Mouse (Mus musculus) MEL (cell line): ENCODE data around the gene Efhb. TPM values are rescaled to one million over a fixed set of nuclear protein-coding genes. Genes with fewer than 3 reads are reported as not detected.

Source experiments
- DNase-seq: peaks from one replicate; pipeline ENCODE4 v3.0.0; 2011; ENCODE audit warnings: low read depth, low spot score
- H3K27ac ChIP-seq: 2 replicates; pipeline ENCODE4 v1.5.1; 2012; ENCODE audit warnings: low read depth, mild to moderate bottlenecking, control low read depth, low read length, moderate library complexity; ENCODE audit not compliant: control insufficient read depth
- H3K27me3 ChIP-seq, 2 experiments: fragments of 150-350 bp in 1 of 2; sonication (generic) in 1 of 2; 2 replicates each; pipeline ENCODE4 v1.6.1; 2012; ENCODE audit warnings: low read length in 2 of 2, mild to moderate bottlenecking in 2 of 2, improper control_type of control experiment in 1 of 2, moderate library complexity in 1 of 2; ENCODE audit not compliant: insufficient read depth in 2 of 2, control insufficient read depth in 1 of 2
- H3K36me3 ChIP-seq, 2 experiments: 2 replicates each; pipeline ENCODE4 v1.6.1; 2012 to 2014; ENCODE audit warnings: low read length in 2 of 2, improper control_type of control experiment in 1 of 2, inconsistent platforms in 1 of 2, mild to moderate bottlenecking in 1 of 2; ENCODE audit not compliant: insufficient read depth in 2 of 2, control insufficient read depth in 1 of 2
- H3K4me1 ChIP-seq, 2 experiments: fragments of 150-350 bp in 1 of 2; sonication (generic) in 1 of 2; 2 replicates each; pipeline ENCODE4 v1.6.1; 2012; ENCODE audit warnings: low read length in 2 of 2, improper control_type of control experiment in 1 of 2, mild to moderate bottlenecking in 1 of 2; ENCODE audit not compliant: insufficient read depth in 2 of 2, control insufficient read depth in 1 of 2
- H3K4me3 ChIP-seq, 2 experiments: fragments of 150-350 bp in 1 of 2; sonication (generic) in 1 of 2; 2 replicates each; pipeline ENCODE4 v1.5.1; 2012; ENCODE audit warnings: low read depth in 2 of 2, low read length in 2 of 2, mild to moderate bottlenecking in 2 of 2, moderate library complexity in 2 of 2, control low read depth in 1 of 2, improper control_type of control experiment in 1 of 2; ENCODE audit not compliant: control insufficient read depth in 1 of 2, insufficient read depth in 1 of 2
- H3K79me2 ChIP-seq: 2 replicates; pipeline ENCODE4 v1.6.1; 2012; ENCODE audit warnings: mild to moderate bottlenecking, low read length, moderate library complexity; ENCODE audit not compliant: control insufficient read depth, poor library complexity, insufficient read depth
- H3K9ac ChIP-seq: 2 replicates; pipeline ENCODE4 v1.6.1; 2012; ENCODE audit warnings: low read depth, mild to moderate bottlenecking, control low read depth, low read length, moderate library complexity; ENCODE audit not compliant: control insufficient read depth, poor library complexity, severe bottlenecking
- H3K9me3 ChIP-seq: fragments of 150-350 bp; sonication (generic); replicated peaks from 2 replicates; pipeline ENCODE4 v1.6.1; 2012; ENCODE audit warnings: mild to moderate bottlenecking, low read length, improper control_type of control experiment, moderate library complexity; ENCODE audit not compliant: insufficient read depth
- CTCF ChIP-seq, 3 experiments: IDR thresholded peaks in 2 of 3; conservative IDR thresholded peaks in 1 of 3; 2 replicates each; pipeline ENCODE4 v1.5.1; 2011 to 2012; ENCODE audit warnings: low read length in 3 of 3, low read depth in 2 of 3, mild to moderate bottlenecking in 2 of 3, improper control_type of control experiment in 1 of 3, inconsistent platforms in 1 of 3, mixed read lengths in 1 of 3, moderate library complexity in 1 of 3; ENCODE audit not compliant: control insufficient read depth in 1 of 3, insufficient read depth in 1 of 3, poor library complexity in 1 of 3, severe bottlenecking in 1 of 3
- ELF1 ChIP-seq: IDR thresholded peaks from 2 replicates; pipeline ENCODE4 v1.6.1; 2014; ENCODE audit warnings: low read depth, mild to moderate bottlenecking, inconsistent platforms, low read length, improper control_type of control experiment, moderate library complexity
- ETS1 ChIP-seq: IDR thresholded peaks from 2 replicates; pipeline ENCODE4 v1.6.1; 2012; ENCODE audit warnings: low read depth, mild to moderate bottlenecking, inconsistent platforms, low read length, improper control_type of control experiment, moderate library complexity
- HCFC1 ChIP-seq: IDR thresholded peaks from 2 replicates; pipeline ENCODE4 v1.6.1; 2012; ENCODE audit warnings: low read depth, mild to moderate bottlenecking, inconsistent platforms, low read length, improper control_type of control experiment, moderate library complexity
- MAZ ChIP-seq: IDR thresholded peaks from 2 replicates; pipeline ENCODE4 v1.6.1; 2012; ENCODE audit warnings: low read depth, mild to moderate bottlenecking, inconsistent platforms, low read length, improper control_type of control experiment
- MEF2A ChIP-seq: IDR thresholded peaks from 2 replicates; pipeline ENCODE4 v1.6.1; 2014; ENCODE audit warnings: low read depth, mild to moderate bottlenecking, inconsistent platforms, low read length, improper control_type of control experiment; ENCODE audit not compliant: poor library complexity, insufficient replicate concordance, severe bottlenecking; ENCODE audit errors: extremely low read depth
- NELFE ChIP-seq: IDR thresholded peaks from 2 replicates; pipeline ENCODE4 v1.6.1; 2011; ENCODE audit warnings: low read depth, low read length, improper control_type of control experiment
- NRF1 ChIP-seq: IDR thresholded peaks from 2 replicates; pipeline ENCODE4 v1.6.1; 2014; ENCODE audit warnings: low read depth, mild to moderate bottlenecking, inconsistent platforms, low read length, improper control_type of control experiment, moderate library complexity; ENCODE audit not compliant: poor library complexity, insufficient read depth, severe bottlenecking
- POLR2A ChIP-seq, 2 experiments: IDR thresholded peaks; 2 replicates each; pipeline ENCODE4 v1.6.1; 2011 to 2012; ENCODE audit warnings: low read length in 2 of 2, mild to moderate bottlenecking in 2 of 2, control low read depth in 1 of 2, improper control_type of control experiment in 1 of 2, low read depth in 1 of 2, moderate library complexity in 1 of 2; ENCODE audit not compliant: control insufficient read depth in 1 of 2, insufficient read depth in 1 of 2, poor library complexity in 1 of 2
- POLR2AphosphoS2 ChIP-seq: IDR thresholded peaks from 2 replicates; pipeline ENCODE4 v1.6.1; 2011; ENCODE audit warnings: low read length, improper control_type of control experiment
- POLR2AphosphoS5 ChIP-seq: IDR thresholded peaks from 2 replicates; pipeline ENCODE4 v1.6.1; 2012; ENCODE audit warnings: low read depth, borderline replicate concordance, mild to moderate bottlenecking, inconsistent platforms, low read length, moderate library complexity, mixed read lengths
- RAD21 ChIP-seq: IDR thresholded peaks from 2 replicates; pipeline ENCODE4 v1.6.1; 2011; ENCODE audit warnings: mild to moderate bottlenecking, low read depth, low read length, improper control_type of control experiment
- SMC3 ChIP-seq: IDR thresholded peaks from 2 replicates; pipeline ENCODE4 v1.6.1; 2011; ENCODE audit warnings: low read depth, low read length, improper control_type of control experiment
- TAL1 ChIP-seq: IDR thresholded peaks from 2 replicates; pipeline ENCODE4 v1.6.1; 2012; ENCODE audit warnings: mild to moderate bottlenecking, inconsistent platforms, low read length, moderate library complexity, mixed read lengths
- TBP ChIP-seq: IDR thresholded peaks from 2 replicates; pipeline ENCODE4 v1.8.0; 2011; ENCODE audit warnings: low read depth, low read length, improper control_type of control experiment
- TCF12 ChIP-seq: IDR thresholded peaks from 2 replicates; pipeline ENCODE4 v1.6.1; 2014; ENCODE audit warnings: low read depth, mild to moderate bottlenecking, inconsistent platforms, low read length, improper control_type of control experiment, moderate library complexity
- UBTF ChIP-seq: IDR thresholded peaks from 2 replicates; pipeline ENCODE4 v1.6.1; 2012; ENCODE audit warnings: low read depth, mild to moderate bottlenecking, inconsistent platforms, low read length, improper control_type of control experiment, moderate library complexity, borderline replicate concordance; ENCODE audit not compliant: insufficient read depth
- ZC3H11A ChIP-seq: IDR thresholded peaks from 2 replicates; pipeline ENCODE4 v1.6.1; 2012; ENCODE audit warnings: low read depth, mild to moderate bottlenecking, inconsistent platforms, low read length, improper control_type of control experiment
- ZMIZ1 ChIP-seq: IDR thresholded peaks from 2 replicates; pipeline ENCODE4 v1.6.1; 2012; ENCODE audit warnings: low read depth, mild to moderate bottlenecking, inconsistent platforms, low read length, improper control_type of control experiment, moderate library complexity
- ZNF384 ChIP-seq: IDR thresholded peaks from 2 replicates; pipeline ENCODE4 v1.6.1; 2012; ENCODE audit warnings: low read depth, mild to moderate bottlenecking, inconsistent platforms, low read length, improper control_type of control experiment
- polyA plus RNA-seq, 2 experiments: library from polyadenylated mRNA; stranded (reverse) in 1 of 2; unstranded in 1 of 2; fragments of >175 nt in 1 of 2; fragments of >200 nt in 1 of 2; gene quantifications; 2 replicates each; pipeline versions ENCODE4 v1.2.1 to v1.2.4; 2012; ENCODE audit warnings: low replicate concordance in 2 of 2, low read depth in 1 of 2; ENCODE audit not compliant: insufficient read length in 2 of 2, insufficient read depth in 1 of 2, missing spikeins in 1 of 2
- total RNA-seq: library from RNA; depleted of rRNA; stranded (reverse); fragments of 300-350 nt; gene quantifications from 2 replicates; pipeline ENCODE4 v1.2.3, GENCODE M21; 2012; rRNA removed

The Efhb gene
- not detected in 2 replicates for total RNA-seq
- not detected for polyA plus RNA-seq

- Histone ChIP-seq H3K9me3 (no peaks in the 10 kb centered on the region), H3K4me3 (peak within 1 kb of the TSS in 1 of 2 experiments; percentile 18; a peak in 1 of 4 replicates), H3K36me3 (peaks cover 0 to 3% of the 10 kb centered on the region in 2 experiments; a peak in 2 of 4 replicates), H3K4me1 (peaks cover 0 to 7% of the 10 kb centered on the region in 2 experiments; a peak in 2 of 4 replicates), H3K27me3 (no peaks in the 10 kb centered on the region; a peak in 2 of 4 replicates), H3K9ac (no peak within 1 kb of the TSS), H3K79me2 (no peaks in the 10 kb centered on the region), H3K27ac (no peak within 1 kb of the TSS)
- TF ChIP-seq RAD21 = no peak
- DNase-seq = peak; percentile 63
These were observed at the start of gene Efhb for GRCm38 (mm10) chr17:53462603-53463495. Gene Efhb (minus strand): TSS chr17:53463321.

- Histone ChIP-seq H3K9ac (no peak overlapping the region), H3K36me3 (no peaks in the 10 kb centered on the region; a peak in 1 of 4 replicates), H3K4me1 (no peaks in the 10 kb centered on the region), H3K4me3 (no peak overlapping the region), H3K9me3 (no peaks in the 10 kb centered on the region), H3K27ac (no peak overlapping the region), H3K79me2 (no peaks in the 10 kb centered on the region), H3K27me3 (no peaks in the 10 kb centered on the region)
- TF ChIP-seq RAD21 = peak; percentile 66
- peak; percentile 24 to 65 (median 34); a peak in 5 of 6 replicates for TF ChIP-seq CTCF (IDR thresholded peaks at IDR 0.05 in 2 of 3, conservative IDR thresholded peaks at IDR 0.05 in 1 of 3; ENCODE audit: control insufficient read depth in 1 of 3, insufficient read depth in 1 of 3, low read depth in 2 of 3, low read length in 3 of 3, poor library complexity in 1 of 3, severe bottlenecking in 1 of 3)
- peak; percentile 53 for TF ChIP-seq ZC3H11A
- no peak for TF ChIP-seq TAL1
- peak; percentile 80 for TF ChIP-seq SMC3
- no peak for TF ChIP-seq ZMIZ1
- TF ChIP-seq NELFE = no peak
- no peak for TF ChIP-seq POLR2A (IDR thresholded peaks at IDR 0.05; ENCODE audit: control insufficient read depth in 1 of 2, insufficient read depth in 1 of 2, low read depth in 1 of 2, low read length in 2 of 2, poor library complexity in 1 of 2)
- peak; percentile 55 for DNase-seq
These were observed 49.3 kb upstream of the Efhb start for GRCm38 (mm10) chr17:53512311-53512951.

GRCm38 (mm10) chr17:53502966-53503365 lies 39.8 kb upstream of the Efhb start:
- H3K36me3 ChIP-seq = peaks cover 0 to 22% of the 10 kb centered on the region in 2 experiments; a peak in 2 of 4 replicates
- H3K4me3 ChIP-seq = no peak overlapping the region
- no peak overlapping the region for H3K27ac ChIP-seq
- no peaks in the 10 kb centered on the region for H3K9me3 ChIP-seq
- no peaks in the 10 kb centered on the region; the same call in 1 of the 2 replicates for H3K79me2 ChIP-seq
- no peaks in the 10 kb centered on the region for H3K27me3 ChIP-seq
- no peak for DNase-seq
- no peak overlapping the region for H3K9ac ChIP-seq
- TF ChIP-seq ETS1 (no peak), UBTF (no peak), HCFC1 (no peak), ELF1 (no peak), ZC3H11A (no peak), POLR2AphosphoS2 (no peak), TBP (no peak), MAZ (no peak), CTCF (IDR thresholded peaks at IDR 0.05 in 2 of 3, conservative IDR thresholded peaks at IDR 0.05 in 1 of 3; ENCODE audit: control insufficient read depth in 1 of 3, insufficient read depth in 1 of 3, low read depth in 2 of 3, low read length in 3 of 3, poor library complexity in 1 of 3, severe bottlenecking in 1 of 3) (peak in 1 of 3 experiments; percentile 5; a peak in 1 of 6 replicates), NRF1 (no peak), POLR2AphosphoS5 (no peak), RAD21 (no peak), ZNF384 (peak; percentile 87), TCF12 (no peak), MEF2A (no peak)
- TF ChIP-seq, all 39 proteins: peak for 2
- no peaks in the 10 kb centered on the region for H3K4me1 ChIP-seq
